Mouse (Mus musculus) heart, postnatal 0 days (tissue): ENCODE results near the gene Celf2.
"Not testable (repeated sequence)": the region's sequence is repeated elsewhere in the genome, so short reads cannot be mapped to it uniquely, and the experiment has no call there.

Experiments
- CTCF ChIP-seq: IDR thresholded peaks from 2 replicates; pipeline ENCODE4 v1.5.1; 2016; ENCODE audit warnings: antibody characterized with exemption, control low read depth, low read depth
- EP300 ChIP-seq: IDR thresholded peaks from 2 replicates; pipeline ENCODE4 v1.6.1; 2016; ENCODE audit warnings: antibody characterized with exemption, low read depth

GRCm38 (mm10) chr2:7262668-7263067 is 246.7 kb downstream of the Celf2 start:
- TF ChIP-seq CTCF, EP300: not testable (repeated sequence)
